Mouse (Mus musculus): ENCODE data around the gene Lman1l.

The Lman1l gene

GRCm38 (mm10) chr9:57617556-57618169 lies 2.9 kb downstream of the Lman1l start:
- no peak for DNase-seq

GRCm38 (mm10) chr9:57614786-57615185 lies 5.8 kb downstream of the Lman1l start:
- no peak for DNase-seq

- no peak for DNase-seq
Measured at GRCm38 (mm10) chr9:57613975-57614374, 6.6 kb downstream of the Lman1l start.

- no peak for DNase-seq
Measured at GRCm38 (mm10) chr9:57612587-57612986, 8.0 kb downstream of the Lman1l start.

- DNase-seq: no peak
Measured at GRCm38 (mm10) chr9:57610359-57610826, 10.2 kb downstream of the Lman1l start.

- peak in 1 of 2 experiments; percentile 47 for DNase-seq
Measured at GRCm38 (mm10) chr9:57609803-57610202, 10.8 kb downstream of the Lman1l start.

- DNase-seq: peak; percentile 87 to 90
Measured at GRCm38 (mm10) chr9:57606139-57606851, 14.3 kb downstream of the Lman1l start, which contains the start of gene Cplx3. Cplx3 (minus strand) TSS chr9:57606281.

- no peak for DNase-seq
Measured at GRCm38 (mm10) chr9:57605503-57605902, 15.1 kb downstream of the Lman1l start.

GRCm38 (mm10) chr9:57604875-57605274 lies 15.7 kb downstream of the Lman1l start:
- DNase-seq: no peak

GRCm38 (mm10) chr9:57602098-57602497 lies 18.5 kb downstream of the Lman1l start:
- DNase-seq: no peak

- DNase-seq: peak in 1 of 2 experiments; percentile 35
Measured at GRCm38 (mm10) chr9:57601353-57601706, 19.2 kb downstream of the Lman1l start.

- peak; percentile 68 to 74 for DNase-seq
Measured at GRCm38 (mm10) chr9:57600620-57601352, 19.8 kb downstream of the Lman1l start.

GRCm38 (mm10) chr9:57598851-57599563 lies 21.6 kb downstream of the Lman1l start:
- peak in 1 of 2 experiments; percentile 31 for DNase-seq

- peak in 1 of 2 experiments; percentile 40 for DNase-seq
Measured at GRCm38 (mm10) chr9:57597929-57598382, 22.6 kb downstream of the Lman1l start.

- DNase-seq: no peak
Measured at GRCm38 (mm10) chr9:57597265-57597664, 23.3 kb downstream of the Lman1l start.

- DNase-seq: no peak
Measured at GRCm38 (mm10) chr9:57594174-57594509, 26.4 kb downstream of the Lman1l start.

GRCm38 (mm10) chr9:57593454-57594173 lies 27.0 kb downstream of the Lman1l start:
- peak; percentile 57 to 73 for DNase-seq

- DNase-seq: no peak
Measured at GRCm38 (mm10) chr9:57590726-57591125, 29.8 kb downstream of the Lman1l start.

GRCm38 (mm10) chr9:57589224-57590126 lies 31.1 kb downstream of the Lman1l start, which contains the start of gene Ulk3:
Ulk3 (plus strand) TSS chr9:57589452.
- peak; percentile 84 to 90 for DNase-seq

GRCm38 (mm10) chr9:57584991-57585390 lies 35.6 kb downstream of the Lman1l start:
- DNase-seq: no peak

Measured in kidney, postnatal 4 days (tissue).